Mouse (Mus musculus) T-helper 17 cell (primary cell): ENCODE data around the gene Icmt.

Experiments used
- in situ Hi-C, 2 experiments: fragments of 300-600 bp; cut with MboI, MseI; formaldehyde crosslinking; loops; 1 replicate in 1 of 2; 2 replicates in 1 of 2; pipeline ENCODE4 v1.15.1; 2025; ENCODE audit warnings: high pct_unique_total_duplicates in 2 of 2

Gene Icmt

GRCm38 (mm10) chr4:152296874-152297861 lies at the start of gene Icmt:
Gene Icmt (plus strand): TSS chr4:152297227.
- in situ Hi-C loops, result loop anchor here (10.0 kb wide), 2 partner anchors 432 to 1252 kb away; partner anchors contain the start of genes Camta1 (in 1 of the 2) and Per3 (in 1 of the 2)

GRCm38 (mm10) chr4:152250615-152251014 lies 46.4 kb upstream of the Icmt start:
- in situ Hi-C loops, result no loop called here

- in situ Hi-C loops, result no loop called here
Observed at GRCm38 (mm10) chr4:152253183-152253759, 43.8 kb upstream of the Icmt start.

GRCm38 (mm10) chr4:152257070-152257469 lies 40.0 kb upstream of the Icmt start:
- in situ Hi-C loops, result no loop called here

- in situ Hi-C loops, result loop anchor here in 1 of 2 experiments (5.0 kb wide), 1 partner anchor 48 kb away; no protein-coding TSS in a partner anchor
Observed at GRCm38 (mm10) chr4:152260451-152260850, 36.6 kb upstream of the Icmt start.

GRCm38 (mm10) chr4:152262187-152262586 lies 34.8 kb upstream of the Icmt start:
- in situ Hi-C loops, result loop anchor here in 1 of 2 experiments (5.0 kb wide), 1 partner anchor 50 kb away; no protein-coding TSS in a partner anchor

GRCm38 (mm10) chr4:152263089-152263488 lies 33.9 kb upstream of the Icmt start:
- in situ Hi-C loops, result loop anchor here in 1 of 2 experiments (5.0 kb wide), 1 partner anchor 51 kb away; no protein-coding TSS in a partner anchor

GRCm38 (mm10) chr4:152263512-152264176 lies 33.4 kb upstream of the Icmt start:
- in situ Hi-C loops, result loop anchor here in 1 of 2 experiments (5.0 kb wide), 1 partner anchor 51 kb away; no protein-coding TSS in a partner anchor

GRCm38 (mm10) chr4:152264177-152264530 lies 32.9 kb upstream of the Icmt start:
- in situ Hi-C loops, result loop anchor here in 1 of 2 experiments (5.0 kb wide), 1 partner anchor 52 kb away; no protein-coding TSS in a partner anchor

- in situ Hi-C loops, result loop anchor here in 1 of 2 experiments (5.0 kb wide), 1 partner anchor 53 kb away; no protein-coding TSS in a partner anchor
Observed at GRCm38 (mm10) chr4:152264867-152265568, 32.0 kb upstream of the Icmt start.

GRCm38 (mm10) chr4:152265791-152266190 lies 31.2 kb upstream of the Icmt start:
- in situ Hi-C loops, result no loop called here

- in situ Hi-C loops, result no loop called here
Observed at GRCm38 (mm10) chr4:152266236-152266895, 30.7 kb upstream of the Icmt start.

- in situ Hi-C loops, result no loop called here
Observed at GRCm38 (mm10) chr4:152267748-152268369, 29.2 kb upstream of the Icmt start.

GRCm38 (mm10) chr4:152269967-152270366 lies 27.1 kb upstream of the Icmt start:
- in situ Hi-C loops, result loop anchor here in 1 of 2 experiments (10.0 kb wide), 1 partner anchor 1875 kb away; the partner anchor contains the start of genes Trp73 and Wrap73

GRCm38 (mm10) chr4:152270599-152270998 lies 26.4 kb upstream of the Icmt start:
- in situ Hi-C loops, result loop anchor here in 1 of 2 experiments (10.0 kb wide), 1 partner anchor 1874 kb away; the partner anchor contains the start of genes Trp73 and Wrap73

GRCm38 (mm10) chr4:152271334-152271733 lies 25.7 kb upstream of the Icmt start:
- in situ Hi-C loops, result loop anchor here in 1 of 2 experiments (10.0 kb wide), 1 partner anchor 1873 kb away; the partner anchor contains the start of genes Trp73 and Wrap73

- in situ Hi-C loops, result loop anchor here in 1 of 2 experiments (10.0 kb wide), 1 partner anchor 1873 kb away; the partner anchor contains the start of genes Trp73 and Wrap73
Observed at GRCm38 (mm10) chr4:152272006-152272405, 25.0 kb upstream of the Icmt start.

GRCm38 (mm10) chr4:152272449-152273049 lies 24.5 kb upstream of the Icmt start:
- in situ Hi-C loops, result loop anchor here in 1 of 2 experiments (10.0 kb wide), 1 partner anchor 1872 kb away; the partner anchor contains the start of genes Trp73 and Wrap73

GRCm38 (mm10) chr4:152273191-152273590 lies 23.8 kb upstream of the Icmt start:
- in situ Hi-C loops, result loop anchor here in 1 of 2 experiments (10.0 kb wide), 1 partner anchor 1872 kb away; the partner anchor contains the start of genes Trp73 and Wrap73
